Mouse (Mus musculus) embryonic facial prominence, embryonic 10.5 days (tissue): ENCODE data around the gene Pdgfc. TPM values are rescaled to one million over a fixed set of nuclear protein-coding genes. Genes with fewer than 3 reads are reported as not detected.

Experiments
- DNase-seq: peaks from one replicate; pipeline ENCODE4 v3.0.0-alpha.2; 2017; ENCODE audit warnings: low spot score
- H3K27ac ChIP-seq: fragments of 300-500 bp; sonication (generic); replicated peaks from 2 replicates; pipeline ENCODE4 v1.5.1; 2016; ENCODE audit warnings: mild to moderate bottlenecking
- H3K27me3 ChIP-seq: fragments of 300-500 bp; sonication (generic); replicated peaks from 2 replicates; pipeline ENCODE4 v1.6.1; 2016; ENCODE audit warnings: low read depth, mild to moderate bottlenecking; ENCODE audit not compliant: poor library complexity, severe bottlenecking
- H3K36me3 ChIP-seq: fragments of 300-500 bp; sonication (generic); replicated peaks from 2 replicates; pipeline ENCODE4 v1.6.1; 2016; ENCODE audit warnings: mild to moderate bottlenecking, moderate library complexity
- H3K4me1 ChIP-seq: fragments of 300-500 bp; sonication (generic); 2 replicates; pipeline ENCODE4 v1.6.1; 2016
- H3K4me3 ChIP-seq: fragments of 300-500 bp; sonication (generic); 2 replicates; pipeline ENCODE4 v1.5.1; 2016; ENCODE audit warnings: mild to moderate bottlenecking, moderate library complexity
- H3K9me3 ChIP-seq: fragments of 300-500 bp; sonication (generic); 2 replicates; pipeline ENCODE4 v1.6.1; 2016; ENCODE audit warnings: mild to moderate bottlenecking
- WGBS: fragments of 180-500 bp; shearing (Covaris S2); methylation state at CpG from one replicate; pipeline ENCODE4 v1.1.7; 2016; 5-methylcytosine and 5-hydroxymethylcytosine counted together
- polyA plus RNA-seq: library from polyadenylated mRNA; unstranded; fragments of >200 nt; fragmentation: Nextera tagmentation; extraction: Ambion mirVana; gene quantifications from 2 replicates; pipeline ENCODE4 v1.2.1, GENCODE M21; 2016

The Pdgfc gene
- polyA plus RNA-seq, 1 experiment from 2014 or later, result 43.3 TPM

GRCm38 (mm10) chr3:81030311-81030710, 5.9 kb upstream of the Pdgfc start:
- Histone ChIP-seq H3K36me3 (no peaks in the 10 kb centered on the region), H3K9me3 (no peaks in the 10 kb centered on the region), H3K27me3 (0 out of 2 replicates have a peak, but pooled peaks cover 4% of the 10 kb centered on the region), H3K4me1 (peaks cover 22% of the 10 kb centered on the region), H3K4me3 (no peak overlapping the region), H3K27ac (no peak overlapping the region)
- WGBS, result 83% methylated on average over 2 of the region's 2 CpGs
- no peak for DNase-seq

GRCm38 (mm10) chr3:81032014-81032413, 4.2 kb upstream of the Pdgfc start:
- H3K36me3 ChIP-seq, result no peaks in the 10 kb centered on the region
- H3K27ac ChIP-seq, result no peak overlapping the region
- DNase-seq, result no peak
- H3K4me3 ChIP-seq, result no peak overlapping the region
- peaks cover 31% of the 10 kb centered on the region for H3K4me1 ChIP-seq
- 72% methylated on average over 4 of the region's 4 CpGs for WGBS
- H3K27me3 ChIP-seq, result 0 out of 2 replicates have a peak, but pooled peaks cover 11% of the 10 kb centered on the region
- H3K9me3 ChIP-seq, result no peaks in the 10 kb centered on the region

GRCm38 (mm10) chr3:81034336-81035102, 1.7 kb upstream of the Pdgfc start:
- no peaks in the 10 kb centered on the region for H3K9me3 ChIP-seq
- DNase-seq, result no peak
- peaks cover 41% of the 10 kb centered on the region for H3K4me1 ChIP-seq
- no peaks in the 10 kb centered on the region for H3K36me3 ChIP-seq
- H3K27me3 ChIP-seq, result 0 out of 2 replicates have a peak, but pooled peaks cover 15% of the 10 kb centered on the region
- H3K27ac ChIP-seq, result no peak overlapping the region
- 52% methylated on average over 6 of the region's 6 CpGs for WGBS
- H3K4me3 ChIP-seq, result no peak overlapping the region

GRCm38 (mm10) chr3:81036554-81037311, 517 bp downstream of the Pdgfc start:
- peak; percentile 83 for DNase-seq
- peak overlapping the region; percentile 96 for H3K27ac ChIP-seq
- H3K4me3 ChIP-seq, result peak overlapping the region; percentile 85
- WGBS, result under 1% methylated on average over 68 of the region's 68 CpGs
- no peaks in the 10 kb centered on the region for H3K9me3 ChIP-seq
- 0 out of 2 replicates have a peak, but pooled peaks cover 15% of the 10 kb centered on the region for H3K27me3 ChIP-seq
- peaks cover 40% of the 10 kb centered on the region for H3K4me1 ChIP-seq
- H3K36me3 ChIP-seq, result no peaks in the 10 kb centered on the region

DNA sequence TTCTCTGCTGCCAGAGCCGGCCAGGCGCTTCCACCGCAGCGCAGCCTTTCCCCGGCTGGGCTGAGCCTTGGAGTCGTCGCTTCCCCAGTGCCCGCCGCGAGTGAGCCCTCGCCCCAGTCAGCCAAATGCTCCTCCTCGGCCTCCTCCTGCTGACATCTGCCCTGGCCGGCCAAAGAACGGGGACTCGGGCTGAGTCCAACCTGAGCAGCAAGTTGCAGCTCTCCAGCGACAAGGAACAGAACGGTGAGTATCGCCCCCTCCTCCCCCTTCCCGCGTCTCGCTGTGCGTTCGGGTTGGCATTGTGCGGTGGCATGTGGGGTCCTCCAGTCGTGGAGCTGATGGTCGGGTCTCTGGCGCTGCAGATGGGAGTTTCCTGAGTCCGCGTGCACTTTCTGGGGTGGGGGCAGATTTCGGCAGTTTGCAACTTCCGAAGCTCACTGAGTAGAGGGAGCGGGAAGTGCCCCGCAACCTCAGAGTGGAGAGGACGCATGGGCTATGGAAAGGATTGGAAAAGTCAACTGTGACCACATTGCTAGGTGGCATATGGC, 1.2 kb downstream of the Pdgfc start:
- peaks cover 39% of the 10 kb centered on the region for H3K4me1 ChIP-seq
- H3K27ac ChIP-seq, result peak overlapping the region; percentile 96
- no peaks in the 10 kb centered on the region for H3K9me3 ChIP-seq
- H3K36me3 ChIP-seq, result no peaks in the 10 kb centered on the region
- H3K27me3 ChIP-seq, result 0 out of 2 replicates have a peak, but pooled peaks cover 15% of the 10 kb centered on the region
- WGBS, result under 1% methylated on average over 34 of the region's 34 CpGs
- DNase-seq, result peak; percentile 77
- H3K4me3 ChIP-seq, result peak overlapping the region; percentile 85

DNA sequence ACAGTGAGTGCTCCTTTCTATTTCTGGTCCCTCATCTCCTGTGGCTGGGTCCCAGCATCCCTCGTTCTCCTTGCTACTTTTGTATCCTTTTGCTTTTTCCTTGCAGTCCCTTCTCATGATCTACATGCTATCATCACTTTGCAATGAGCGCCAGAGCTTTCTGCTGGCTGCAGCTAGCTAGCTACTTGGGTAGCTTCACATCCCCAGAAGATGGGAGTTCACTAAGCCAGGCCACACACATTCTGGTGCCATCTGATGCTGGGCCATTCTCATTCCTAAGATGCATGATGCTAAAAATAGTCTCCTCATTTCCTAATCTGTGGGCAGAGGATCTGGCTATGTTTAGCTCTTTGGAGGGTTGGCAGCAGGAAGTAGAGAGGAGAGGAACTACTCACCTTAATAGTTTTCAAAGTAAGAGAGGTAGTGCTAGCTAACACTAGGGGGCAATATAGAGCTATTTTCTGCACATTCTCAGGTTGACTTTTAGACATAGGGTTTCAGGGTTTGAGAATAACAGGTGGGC, 3.0 kb downstream of the Pdgfc start:
- H3K4me3 ChIP-seq, result peak overlapping the region; percentile 85
- WGBS, result 61% methylated on average over 2 of the region's 2 CpGs
- H3K36me3 ChIP-seq, result no peaks in the 10 kb centered on the region
- H3K4me1 ChIP-seq, result peaks cover 28% of the 10 kb centered on the region
- 0 out of 2 replicates have a peak, but pooled peaks cover 15% of the 10 kb centered on the region for H3K27me3 ChIP-seq
- no peaks in the 10 kb centered on the region for H3K9me3 ChIP-seq
- DNase-seq, result no peak
- peak overlapping the region; percentile 63 for H3K27ac ChIP-seq

GRCm38 (mm10) chr3:81044653-81045343, 8.6 kb downstream of the Pdgfc start:
- no peaks in the 10 kb centered on the region for H3K36me3 ChIP-seq
- no peak overlapping the region for H3K27ac ChIP-seq
- H3K27me3 ChIP-seq, result no peaks in the 10 kb centered on the region
- peaks cover 16% of the 10 kb centered on the region for H3K4me1 ChIP-seq
- no peaks in the 10 kb centered on the region for H3K9me3 ChIP-seq
- WGBS, result 80% methylated on average over 2 of the region's 2 CpGs
- DNase-seq, result no peak
- H3K4me3 ChIP-seq, result no peak overlapping the region

DNA sequence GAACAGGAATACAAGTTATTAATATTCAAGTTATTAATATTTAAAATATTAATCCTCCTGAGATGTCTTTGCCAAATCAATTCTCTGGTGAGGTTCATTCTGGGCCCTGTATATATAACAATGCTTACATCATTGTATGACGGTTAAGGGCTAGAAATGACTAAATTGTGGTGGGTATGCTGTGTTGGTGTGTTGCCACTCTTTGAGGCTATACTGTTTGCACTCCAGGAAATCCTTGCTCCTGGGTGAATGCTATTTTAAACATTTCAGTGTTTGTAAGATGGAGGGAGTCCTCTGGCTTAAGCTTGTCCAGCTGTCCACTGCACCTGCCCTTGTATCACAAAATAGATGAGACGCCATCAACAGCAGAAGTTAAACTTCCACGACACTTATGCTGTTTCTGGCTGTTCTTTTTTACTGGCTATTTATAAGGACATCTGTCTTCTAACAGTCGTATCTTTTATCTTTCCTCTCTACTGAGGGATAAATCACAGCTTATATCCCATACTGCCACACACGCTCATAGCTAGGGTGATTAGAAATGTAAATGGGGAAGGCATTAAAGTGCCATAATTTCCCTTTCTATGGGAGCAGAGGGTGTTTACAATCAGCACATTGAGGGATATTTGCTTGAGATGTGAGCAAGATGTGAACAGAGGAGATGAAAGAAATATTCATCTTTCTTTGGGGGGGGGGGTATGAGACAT, 9.3 kb downstream of the Pdgfc start:
- DNase-seq, result no peak
- Histone ChIP-seq H3K36me3 (no peaks in the 10 kb centered on the region), H3K27ac (no peak overlapping the region), H3K27me3 (no peaks in the 10 kb centered on the region), H3K9me3 (no peaks in the 10 kb centered on the region), H3K4me3 (no peak overlapping the region), H3K4me1 (peaks cover 16% of the 10 kb centered on the region)
- WGBS, result 90% methylated on average over 5 of the region's 5 CpGs

- Histone ChIP-seq H3K27me3 (no peaks in the 10 kb centered on the region), H3K4me1 (peaks cover 14% of the 10 kb centered on the region), H3K4me3 (no peak overlapping the region), H3K36me3 (no peaks in the 10 kb centered on the region), H3K9me3 (no peaks in the 10 kb centered on the region), H3K27ac (no peak overlapping the region)
- DNase-seq, result no peak
- WGBS, result 84% methylated on average over 10 of the region's 10 CpGs
Measured at GRCm38 (mm10) chr3:81046652-81047607, 10.7 kb downstream of the Pdgfc start.

DNA sequence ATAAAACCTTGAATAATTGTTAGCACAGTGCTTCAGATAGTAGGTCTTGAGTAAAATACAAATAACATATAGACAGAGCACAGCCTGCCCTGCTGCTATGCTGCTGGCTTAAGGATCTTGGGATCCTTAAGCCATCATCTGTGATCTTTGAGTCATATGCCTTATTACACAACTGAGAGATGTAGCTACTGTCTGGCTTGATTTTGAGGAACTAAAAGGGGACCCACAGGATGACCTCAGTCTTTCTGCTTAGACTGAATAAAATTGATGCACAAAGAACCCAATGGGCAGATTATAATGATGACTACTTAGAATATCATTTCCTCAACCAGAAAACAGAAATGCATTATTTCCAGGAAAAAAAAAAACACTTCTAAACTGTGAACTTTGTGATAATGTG, 15.3 kb downstream of the Pdgfc start:
- no peak for DNase-seq
- no peak overlapping the region for H3K27ac ChIP-seq
- H3K27me3 ChIP-seq, result no peaks in the 10 kb centered on the region
- no peak overlapping the region for H3K4me3 ChIP-seq
- H3K4me1 ChIP-seq, result no peaks in the 10 kb centered on the region; the same call in 1 of the 2 replicates
- H3K9me3 ChIP-seq, result no peaks in the 10 kb centered on the region
- no peaks in the 10 kb centered on the region for H3K36me3 ChIP-seq

GRCm38 (mm10) chr3:81052422-81052821, 16.2 kb downstream of the Pdgfc start:
- H3K9me3 ChIP-seq, result no peaks in the 10 kb centered on the region
- no peaks in the 10 kb centered on the region; the same call in 1 of the 2 replicates for H3K4me1 ChIP-seq
- DNase-seq, result no peak
- WGBS, result 87% methylated on average over 6 of the region's 6 CpGs
- H3K36me3 ChIP-seq, result no peaks in the 10 kb centered on the region
- H3K27me3 ChIP-seq, result no peaks in the 10 kb centered on the region
- no peak overlapping the region for H3K27ac ChIP-seq
- no peak overlapping the region for H3K4me3 ChIP-seq
